Mouse (Mus musculus) adrenal gland, postnatal 0 days (tissue): ENCODE results near the gene Bean1. TPM values are rescaled to one million over a fixed set of nuclear protein-coding genes. Genes with fewer than 3 reads are reported as not detected.

Source experiments
- polyA plus RNA-seq: library from polyadenylated mRNA; unstranded; fragments of >200 nt; fragmentation: Nextera tagmentation; extraction: Ambion mirVana; gene quantifications from 2 replicates; pipeline ENCODE4 v1.2.1, GENCODE M21; 2015

Bean1 gene
- polyA plus RNA-seq: 1.9 and 8.6 TPM in 2 replicates

GRCm38 (mm10) chr8:104170118-104171049 lies at the start of gene Bean1:
Gene Bean1 (plus strand): TSS chr8:104170442.

GRCm38 (mm10) chr8:104248276-104248675 lies 78.0 kb downstream of the Bean1 start, which contains the start of gene Tk2:
Gene Tk2 (minus strand): TSS chr8:104248558.

GRCm38 (mm10) chr8:104250439-104251367 lies 80.5 kb downstream of the Bean1 start, which contains the start of gene Cklf:
Gene Cklf (plus strand): TSS chr8:104250861.

Other genes with a start within 250 kb of the Bean1 start
- gene Cdh5, start 68.8 kb upstream of the Bean1 start, polyA plus RNA-seq: 28.3 and 33.5 TPM in 2 replicates
- 31.1 and 60.1 TPM in 2 replicates for gene Tk2, start 78.1 kb downstream of the Bean1 start, polyA plus RNA-seq
- 125 and 176 TPM in 2 replicates for gene Cklf, start 80.4 kb downstream of the Bean1 start, polyA plus RNA-seq
- 0.54 and 0.87 TPM in 2 replicates for gene Cmtm2a, start 122.7 kb downstream of the Bean1 start, polyA plus RNA-seq
- gene Gm45711, start 139.6 kb downstream of the Bean1 start, polyA plus RNA-seq: 0.13 and 0.30 TPM in 2 replicates
- 0.43 and 0.47 TPM in 2 replicates for gene Cmtm1, start 139.7 kb downstream of the Bean1 start, polyA plus RNA-seq
- not detected in 2 replicates for gene Gm11020, start 151.1 kb downstream of the Bean1 start, polyA plus RNA-seq
- gene Cmtm2b, start 151.8 kb downstream of the Bean1 start, polyA plus RNA-seq: 0.33 TPM in 1 of 2 replicates, not detected in the other
- gene Cmtm3, start 169.0 kb downstream of the Bean1 start, polyA plus RNA-seq: 122 and 128 TPM in 2 replicates
- gene Cmtm4, start 225.4 kb downstream of the Bean1 start, polyA plus RNA-seq: 1.3 and 1.8 TPM in 2 replicates